Mouse (Mus musculus) right cerebral cortex, postnatal 36 days (tissue): ENCODE data around the gene Cadps2.

Experiments used
- DNase-seq, 2 experiments: peaks; one replicate each; pipeline ENCODE4 v3.0.0; 2022; ENCODE audit warnings: low spot score in 2 of 2, mixed read lengths in 1 of 2

Cadps2 gene

DNA sequence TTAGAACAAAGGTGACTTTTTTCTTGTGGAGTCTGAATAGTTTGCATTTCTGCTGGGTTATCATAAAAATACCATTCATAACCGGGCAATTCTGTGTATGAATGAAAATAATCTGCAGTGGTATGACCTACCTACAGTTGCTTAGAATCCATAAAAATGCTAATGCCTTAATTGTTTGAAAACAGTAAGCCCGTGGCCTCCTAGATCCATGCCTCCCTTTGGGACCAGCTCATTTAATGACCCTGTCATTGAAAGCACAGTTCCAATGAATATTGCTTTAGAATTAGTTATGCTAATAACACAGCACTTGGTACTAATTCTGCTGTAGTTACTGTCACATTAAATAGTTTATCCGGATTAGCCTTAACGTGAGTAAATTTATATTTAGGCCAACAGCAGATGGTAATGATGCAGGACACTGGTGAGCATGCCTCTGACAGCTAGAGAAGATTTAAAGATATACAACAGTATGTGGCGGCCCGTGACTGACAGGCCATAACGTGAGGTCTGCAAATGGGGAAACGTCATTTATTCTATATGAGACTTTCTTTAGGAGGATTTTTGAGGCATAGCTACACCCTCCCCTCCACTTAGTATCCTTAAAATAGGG lies 477.3 kb downstream of the Cadps2 start:
- no peak for DNase-seq

GRCm38 (mm10) chr6:23360596-23360995 lies 478.6 kb downstream of the Cadps2 start:
- no peak for DNase-seq

GRCm38 (mm10) chr6:23356141-23356540 lies 483.1 kb downstream of the Cadps2 start:
- DNase-seq: no peak

- DNase-seq: no peak
Observed at GRCm38 (mm10) chr6:23353480-23353879, 485.7 kb downstream of the Cadps2 start.

DNA sequence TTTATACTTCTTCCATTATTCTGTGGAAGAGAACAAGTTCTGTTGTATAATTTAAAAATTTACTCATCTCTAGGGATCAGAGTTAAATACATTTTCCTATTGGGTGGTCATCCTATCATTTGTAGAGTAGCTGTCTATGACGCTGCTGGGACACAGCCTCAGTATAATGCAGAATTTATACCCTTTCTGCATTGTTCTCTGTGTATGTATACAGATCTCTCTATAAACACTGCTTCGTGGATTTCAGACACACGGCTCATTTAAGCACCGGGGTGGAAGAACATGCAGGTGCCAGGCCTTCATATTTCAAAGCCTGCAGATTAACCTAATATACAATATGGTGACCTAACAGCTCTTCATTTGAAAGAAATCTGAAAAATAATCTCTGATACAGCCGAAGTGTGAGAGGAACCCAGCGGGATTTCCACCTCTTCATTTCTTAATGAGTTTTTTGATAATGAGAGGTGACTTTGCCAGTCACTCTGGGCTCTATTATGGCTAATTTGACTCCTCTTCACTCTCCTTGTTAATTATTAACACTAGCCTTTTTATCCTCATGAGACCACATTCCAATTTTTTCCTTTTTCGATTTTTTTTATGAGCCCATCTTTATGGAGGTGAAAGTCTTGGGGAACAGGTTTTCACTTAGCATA lies 501.7 kb downstream of the Cadps2 start:
- DNase-seq: no peak

DNA sequence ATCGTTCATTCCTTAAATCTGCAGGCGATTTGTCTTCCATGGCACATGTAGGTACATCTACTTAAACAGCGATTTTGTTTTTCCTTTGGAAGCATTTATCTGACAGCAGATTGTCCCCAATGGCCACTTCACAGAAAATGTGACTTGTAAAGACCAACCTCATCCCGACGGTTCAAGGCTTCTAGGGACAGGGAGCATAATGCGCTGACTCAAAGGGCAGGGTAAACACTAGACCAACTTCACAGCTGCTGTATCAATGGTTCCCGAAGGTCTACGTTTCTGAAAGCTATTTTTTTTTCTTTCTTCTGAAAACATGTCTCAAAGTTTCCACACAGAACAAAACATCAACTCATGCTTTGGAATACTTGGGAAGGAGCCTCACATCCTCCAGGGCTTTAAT lies 524.3 kb downstream of the Cadps2 start:
- DNase-seq: no peak

DNA sequence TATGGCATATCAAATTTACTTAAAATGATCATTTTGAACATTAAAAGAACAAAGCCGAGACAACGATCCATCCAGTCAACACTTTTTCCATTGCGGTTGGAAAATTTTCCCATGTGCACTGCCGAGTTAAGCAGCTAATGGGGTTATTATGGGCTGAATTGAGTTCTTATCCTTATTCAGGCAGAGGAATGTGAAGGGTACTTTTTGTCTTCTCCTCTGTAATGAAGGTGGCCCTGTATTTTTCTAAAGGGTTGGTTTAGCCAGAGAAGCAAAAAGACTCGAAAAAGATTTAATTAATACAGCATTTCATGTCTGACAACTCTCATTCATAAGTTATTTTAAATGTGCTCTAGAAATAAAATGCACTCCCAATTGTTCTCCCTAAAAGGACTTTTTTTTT lies 524.9 kb downstream of the Cadps2 start:
- no peak for DNase-seq

- DNase-seq: no peak
Observed at GRCm38 (mm10) chr6:23306046-23306445, 533.2 kb downstream of the Cadps2 start.

DNA sequence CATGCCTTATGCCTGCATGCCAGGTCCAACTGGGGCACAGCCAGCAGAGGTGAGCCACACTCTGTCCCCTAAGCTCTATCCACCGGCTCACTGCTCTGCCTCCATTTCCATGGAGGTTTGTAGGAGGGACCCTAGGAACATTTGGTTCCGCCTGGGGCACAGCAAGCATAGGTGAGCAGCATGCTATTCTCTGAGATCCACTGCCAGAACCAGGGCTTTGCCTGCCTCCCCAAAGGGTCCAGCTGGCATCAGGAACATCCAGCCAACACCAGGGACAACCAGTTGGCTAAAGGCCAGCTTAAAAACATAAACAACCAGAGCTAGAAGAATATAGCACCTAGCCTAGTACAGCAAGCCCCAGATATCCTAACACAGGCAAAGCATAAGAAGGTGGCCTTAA lies 540.6 kb downstream of the Cadps2 start:
- no peak for DNase-seq

DNA sequence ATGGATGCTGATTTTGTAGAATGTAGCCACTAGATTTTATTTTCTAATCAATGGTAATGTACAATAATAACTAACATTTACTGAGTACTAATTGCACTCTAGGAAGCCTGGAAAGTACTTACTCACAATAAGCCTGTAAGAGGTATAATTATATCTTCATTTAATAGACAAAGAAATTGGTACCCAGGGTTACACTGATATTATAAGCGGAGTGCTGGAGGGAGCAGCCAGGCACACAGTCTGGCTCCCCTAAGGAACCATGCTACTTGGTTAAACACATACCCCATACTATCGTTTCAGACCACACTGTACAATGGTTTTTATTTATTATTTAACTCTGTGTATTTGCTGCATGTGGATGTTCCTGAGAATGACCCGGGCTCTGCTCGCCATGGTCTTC lies 544.5 kb downstream of the Cadps2 start:
- no peak for DNase-seq

GRCm38 (mm10) chr6:23288752-23289151 lies 550.5 kb downstream of the Cadps2 start:
- no peak for DNase-seq

DNA sequence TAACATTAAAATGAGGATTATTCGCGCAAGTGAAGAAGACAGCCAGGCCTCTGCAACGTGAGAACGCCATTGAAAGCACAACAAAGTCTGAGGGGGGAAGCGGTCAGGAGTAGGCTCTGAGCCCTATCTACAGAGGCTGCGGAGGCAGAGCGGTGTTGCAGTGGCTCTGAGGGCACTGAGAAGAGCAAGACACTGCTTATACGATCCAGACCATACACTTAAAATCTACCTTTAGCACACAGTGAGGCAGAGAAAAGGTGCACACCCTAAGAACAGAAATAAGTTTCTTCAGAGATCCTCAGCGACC lies 557.8 kb downstream of the Cadps2 start:
- no peak for DNase-seq

DNA sequence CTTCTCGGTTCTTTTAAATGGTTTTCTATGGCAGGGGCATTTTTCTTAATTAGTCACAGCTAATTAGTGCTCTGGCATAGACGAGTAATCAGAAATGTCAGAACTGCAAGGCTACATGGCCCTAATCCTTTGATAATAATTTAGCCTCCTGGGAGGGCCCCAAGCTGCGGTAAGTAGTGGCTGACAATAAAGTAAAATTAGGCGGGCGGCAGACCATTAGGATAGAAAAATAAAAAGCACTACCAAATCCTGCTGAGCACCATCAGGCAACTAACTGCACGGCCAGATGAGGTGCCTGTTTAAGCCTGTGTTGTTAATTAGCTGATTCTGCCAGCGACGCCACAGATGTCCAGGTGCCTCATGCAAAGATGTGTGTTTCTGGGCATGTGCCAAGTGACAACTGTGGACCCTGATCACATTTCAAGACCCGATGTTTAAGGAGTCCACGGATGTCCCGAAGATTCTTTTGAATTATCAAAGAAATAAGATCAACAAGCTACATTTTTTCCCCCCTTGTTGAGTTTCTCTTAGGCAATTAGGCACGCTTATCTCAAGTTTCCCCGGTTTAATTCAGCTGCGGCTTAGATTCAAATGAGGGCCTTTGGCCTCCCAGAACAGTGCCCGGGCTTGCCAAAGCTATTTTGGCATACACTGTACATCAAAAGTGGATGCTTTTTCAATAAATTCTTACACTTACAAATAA lies 558.3 kb downstream of the Cadps2 start:
- DNase-seq: no peak

- DNase-seq: no peak
Observed at GRCm38 (mm10) chr6:23273483-23273882, 565.7 kb downstream of the Cadps2 start.

DNA sequence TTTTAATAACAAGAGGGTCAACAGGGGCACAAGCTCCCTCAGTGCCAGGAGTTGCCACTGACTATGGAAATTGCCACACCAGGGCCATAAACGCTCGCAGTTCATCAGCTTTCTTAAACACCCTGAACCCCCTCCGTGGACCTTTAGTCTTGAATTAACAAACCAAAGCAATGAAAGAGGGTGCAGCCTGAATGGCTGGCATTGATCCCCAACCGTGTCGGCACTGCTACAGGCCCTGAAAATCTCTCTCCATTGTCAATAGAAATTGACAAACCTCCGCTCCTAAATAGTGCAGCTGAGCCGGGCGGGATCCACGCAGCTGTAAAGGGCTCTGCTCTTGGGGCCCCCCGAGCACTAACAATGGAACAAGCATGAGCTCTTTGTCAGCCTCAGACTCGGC lies 566.2 kb downstream of the Cadps2 start:
- DNase-seq: no peak

- DNase-seq: no peak
Observed at GRCm38 (mm10) chr6:23272542-23272941, 566.7 kb downstream of the Cadps2 start.

- DNase-seq: no peak
Observed at GRCm38 (mm10) chr6:23260738-23261050, 578.5 kb downstream of the Cadps2 start.

DNA sequence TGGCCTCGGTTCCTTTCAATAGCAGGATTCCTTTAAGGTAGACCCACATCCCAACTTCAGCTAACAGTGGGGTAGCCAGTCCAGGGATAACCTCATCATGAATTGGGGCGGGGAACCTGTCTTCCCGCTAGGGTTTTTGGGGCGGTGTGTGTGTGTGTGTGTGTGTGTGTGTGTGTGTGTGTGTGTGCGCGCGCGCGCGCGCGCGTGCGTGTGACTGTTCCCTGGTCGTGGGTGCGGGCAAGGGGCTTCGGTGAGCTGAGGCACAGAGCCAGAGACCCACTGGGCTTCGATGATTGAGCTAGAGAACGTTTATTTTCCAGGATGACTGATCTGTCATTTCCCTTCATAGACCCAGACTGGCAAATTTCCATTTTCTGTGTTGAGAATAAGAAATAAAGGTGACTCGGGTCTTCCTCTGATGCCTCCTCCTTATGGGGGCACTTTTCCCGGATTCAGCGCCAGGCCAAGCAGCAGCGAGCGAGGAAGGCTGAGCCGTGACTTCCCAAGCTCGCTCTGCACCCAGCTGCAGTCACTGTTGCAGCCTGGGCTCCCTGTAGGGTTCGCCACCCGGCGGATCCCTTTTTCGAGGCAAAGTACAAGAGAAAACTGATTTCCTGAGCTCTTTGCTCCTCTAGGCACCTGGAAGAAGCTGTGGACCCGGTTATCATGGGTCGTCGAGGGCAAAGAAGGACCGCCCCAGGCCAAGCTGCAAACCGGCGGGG lies 579.0 kb downstream of the Cadps2 start:
- no peak for DNase-seq

DNA sequence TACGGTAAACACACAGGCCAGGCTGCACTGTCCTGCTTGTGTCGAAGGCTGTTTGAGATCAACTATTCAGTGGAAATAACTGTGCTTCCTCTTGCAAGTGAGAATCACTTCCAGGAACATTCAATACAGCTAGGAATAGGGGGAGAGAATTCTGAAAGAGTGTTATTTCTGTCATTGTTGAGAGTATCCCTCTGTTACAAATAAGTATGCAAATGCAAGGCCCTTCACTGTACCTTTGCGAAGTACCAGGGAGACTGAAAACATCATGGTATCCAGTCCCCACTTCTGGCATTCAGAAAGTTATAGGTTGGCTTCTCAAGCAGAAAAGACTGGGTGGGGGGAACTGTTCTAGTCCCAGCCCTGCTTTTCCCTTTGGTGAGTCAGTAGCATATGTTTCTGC lies 581.2 kb downstream of the Cadps2 start:
- DNase-seq: no peak

- no peak for DNase-seq
Observed at GRCm38 (mm10) chr6:23255161-23255560, 584.1 kb downstream of the Cadps2 start.

DNA sequence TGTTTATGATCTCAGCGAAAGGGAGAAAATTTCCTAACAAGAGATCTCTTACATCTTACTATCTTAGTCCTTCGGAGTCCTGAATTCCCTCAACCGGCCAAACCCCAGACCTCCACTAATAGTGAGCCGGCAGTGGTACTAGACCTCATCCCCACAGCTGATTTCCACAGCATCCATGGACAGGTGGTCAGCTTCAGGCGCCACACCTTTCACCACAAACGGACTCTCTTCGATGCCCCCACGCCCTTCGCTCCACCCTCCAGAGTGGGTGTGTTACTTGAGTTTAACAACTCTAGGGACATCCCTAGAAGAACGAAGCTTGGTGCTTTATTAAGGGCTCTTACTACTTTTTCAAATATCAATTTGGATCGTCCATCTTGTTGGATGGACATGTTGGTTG lies 584.6 kb downstream of the Cadps2 start:
- no peak for DNase-seq

GRCm38 (mm10) chr6:23253353-23254311 lies 585.6 kb downstream of the Cadps2 start:
- DNase-seq: no peak
